ENCODE assay signal across 9 mouse cellular contexts in genomic region chr5:121606151-121606550, GRCm38 (mm10). TPM values are rescaled to one million over a fixed set of nuclear protein-coding genes. Genes with fewer than 3 reads are reported as not detected.
A peak's percentile ranks its signal among the peaks of the same experiment; 100 is the strongest.
DNase-seq lines count a peak whose midpoint lies in the region; ATAC-seq and TF ChIP-seq lines count a peak whose summit lies in the region.
"Had no signal": no experiment of that assay in that cellular context is flagged by ENCODE, and none has a peak within 500 bp of the region (broad histone marks: within the 10 kb centered on the region; RNA-seq: fewer than 3 reads in every experiment).

No protein-coding gene starts in this region.

- TF ChIP-seq CTCF in forebrain, postnatal 0 days (IDR thresholded peaks at IDR 0.05; ENCODE audit: low read depth): peak; percentile 77
- peak; percentile 77 for TF ChIP-seq CTCF in cortical plate, adult 2 months (IDR thresholded peaks at IDR 0.05; ENCODE audit: extremely low read depth, insufficient read depth, low read length)
- TF ChIP-seq CTCF in heart, postnatal 0 days (IDR thresholded peaks at IDR 0.05; ENCODE audit: low read depth): peak; percentile 83
- peak; percentile 80 for TF ChIP-seq CTCF in midbrain, postnatal 0 days (IDR thresholded peaks at IDR 0.05)

- WGBS in forebrain, postnatal 0 days: 2% methylated on average over 2 of the region's 2 CpGs
- WGBS in forebrain, embryonic 15.5 days: 2% methylated on average over 2 of the region's 2 CpGs
- WGBS in heart, postnatal 0 days: 0% methylated on average over 2 of the region's 2 CpGs
- 3% methylated on average over 2 of the region's 2 CpGs for WGBS in midbrain, postnatal 0 days

- H3K27me3 ChIP-seq in forebrain, postnatal 0 days (ENCODE audit: insufficient read depth, low read length): no peaks in the 10 kb centered on the region
- H3K27me3 ChIP-seq in forebrain, embryonic 15.5 days: no peaks in the 10 kb centered on the region
- no peaks in the 10 kb centered on the region for H3K27me3 ChIP-seq in heart, postnatal 0 days (ENCODE audit: control insufficient read depth, insufficient read depth, low read length)
- H3K27me3 ChIP-seq in midbrain, postnatal 0 days (ENCODE audit: insufficient read depth, low read length): no peaks in the 10 kb centered on the region
- H3K27me3 ChIP-seq: limb, embryonic 15.5 days had no signal

- no peak overlapping the region for H3K4me3 ChIP-seq in forebrain, postnatal 0 days (ENCODE audit: low read depth, low read length)
- no peak overlapping the region for H3K4me3 ChIP-seq in forebrain, embryonic 15.5 days
- no peak overlapping the region for H3K4me3 ChIP-seq in cortical plate, adult 2 months (ENCODE audit: insufficient read depth, low read length)
- H3K4me3 ChIP-seq in heart, postnatal 0 days (ENCODE audit: low read depth, low read length): no peak overlapping the region
- H3K4me3 ChIP-seq in midbrain, postnatal 0 days (ENCODE audit: low read depth, low read length): no peak overlapping the region
- H3K4me3 ChIP-seq: limb, embryonic 15.5 days had no signal

- H3K9me3 ChIP-seq in forebrain, postnatal 0 days (ENCODE audit: low read length): no peaks in the 10 kb centered on the region
- no peaks in the 10 kb centered on the region for H3K9me3 ChIP-seq in forebrain, embryonic 15.5 days
- H3K9me3 ChIP-seq in heart, postnatal 0 days (replicated peaks; ENCODE audit: control insufficient read depth, low read length): no peaks in the 10 kb centered on the region
- no peaks in the 10 kb centered on the region for H3K9me3 ChIP-seq in midbrain, postnatal 0 days (ENCODE audit: low read length)
- H3K9me3 ChIP-seq: limb, embryonic 15.5 days had no signal

- DNase-seq in forebrain, postnatal 0 days: peak; percentile 45
- DNase-seq in adipocyte (ENCODE audit: low spot score): peak; percentile 89
- DNase-seq in heart, postnatal 0 days (ENCODE audit: low spot score): no peak
- peak; percentile 64 to 87 for DNase-seq in left cerebral cortex, adult 18-20 months (ENCODE audit: low spot score in 2 of 2)
- DNase-seq in midbrain, postnatal 0 days (ENCODE audit: low spot score): peak; percentile 67
- peak; percentile 82 to 96 for DNase-seq in spleen, postnatal 4 days (ENCODE audit: low spot score in 2 of 2)

- H3K4me1 ChIP-seq in forebrain, postnatal 0 days (ENCODE audit: insufficient read depth): no peaks in the 10 kb centered on the region
- H3K4me1 ChIP-seq in forebrain, embryonic 15.5 days: peaks cover 4% of the 10 kb centered on the region; the same call in 1 of the 2 replicates
- H3K4me1 ChIP-seq in cortical plate, adult 2 months (ENCODE audit: control insufficient read depth, insufficient read depth, low read length): no peaks in the 10 kb centered on the region
- H3K4me1 ChIP-seq in heart, postnatal 0 days (ENCODE audit: control insufficient read depth, insufficient read depth): no peaks in the 10 kb centered on the region
- H3K4me1 ChIP-seq in midbrain, postnatal 0 days (ENCODE audit: insufficient read depth, low read length): no peaks in the 10 kb centered on the region

- H3K27ac ChIP-seq in forebrain, postnatal 0 days (ENCODE audit: low read depth, low read length): no peak overlapping the region
- no peak overlapping the region for H3K27ac ChIP-seq in forebrain, embryonic 15.5 days (replicated peaks)
- H3K27ac ChIP-seq in cortical plate, adult 2 months (ENCODE audit: insufficient read depth, low read length): no peak overlapping the region
- no peak overlapping the region for H3K27ac ChIP-seq in heart, postnatal 0 days (ENCODE audit: low read depth)
- no peak overlapping the region for H3K27ac ChIP-seq in midbrain, postnatal 0 days (ENCODE audit: low read depth, low read length)
- H3K27ac ChIP-seq: limb, embryonic 15.5 days had no signal

- ATAC-seq in forebrain, postnatal 0 days: no peak
- no peak for ATAC-seq in forebrain, embryonic 15.5 days (replicated peaks)
- no peak for ATAC-seq in heart, postnatal 0 days (ENCODE audit: insufficient read depth, low read depth)
- no peak for ATAC-seq in midbrain, postnatal 0 days (ENCODE audit: low FRiP score)

- TF ChIP-seq EP300 in heart, postnatal 0 days (IDR thresholded peaks at IDR 0.05; ENCODE audit: low read depth): no peak

- no peaks in the 10 kb centered on the region for H3K36me3 ChIP-seq in forebrain, postnatal 0 days (ENCODE audit: insufficient read depth)
- no peaks in the 10 kb centered on the region for H3K36me3 ChIP-seq in forebrain, embryonic 15.5 days
- H3K36me3 ChIP-seq in heart, postnatal 0 days (replicated peaks; ENCODE audit: control insufficient read depth, insufficient read depth, low read length): no peaks in the 10 kb centered on the region
- no peaks in the 10 kb centered on the region for H3K36me3 ChIP-seq in midbrain, postnatal 0 days (ENCODE audit: insufficient read depth, low read length)
- H3K36me3 ChIP-seq: limb, embryonic 15.5 days had no signal

- H3K9ac ChIP-seq in forebrain, postnatal 0 days: no peak overlapping the region
- H3K9ac ChIP-seq in forebrain, embryonic 15.5 days (replicated peaks): no peak overlapping the region
- H3K9ac ChIP-seq in heart, postnatal 0 days (replicated peaks; ENCODE audit: low read depth, low read length): no peak overlapping the region
- H3K9ac ChIP-seq in midbrain, postnatal 0 days (replicated peaks; ENCODE audit: low read length, poor library complexity, severe bottlenecking): no peak overlapping the region
- H3K9ac ChIP-seq: limb, embryonic 15.5 days had no signal

- no peak for TF ChIP-seq POLR2A in cortical plate, adult 2 months (IDR thresholded peaks at IDR 0.05; ENCODE audit: extremely low read depth, insufficient read depth, low read length)

- H3K4me2 ChIP-seq in forebrain, postnatal 0 days (ENCODE audit: low read depth): no peak overlapping the region
- no peak overlapping the region for H3K4me2 ChIP-seq in forebrain, embryonic 15.5 days (replicated peaks)
- H3K4me2 ChIP-seq in heart, postnatal 0 days (ENCODE audit: low read depth, low read length): no peak overlapping the region
- H3K4me2 ChIP-seq in midbrain, postnatal 0 days (ENCODE audit: low read depth, low read length, poor library complexity, severe bottlenecking): no peak overlapping the region
- H3K4me2 ChIP-seq: limb, embryonic 15.5 days had no signal

RNA-seq across cellular contexts. Expression of gene Aldh2, which starts 12.5 kb away (rescaled TPM):
- total RNA-seq in forebrain, postnatal 0 days (2014; rRNA removed): 68.1 and 77.2 TPM in 2 replicates
- polyA plus RNA-seq in forebrain, postnatal 0 days (2015; fragmentation: Nextera tagmentation; extraction: Ambion mirVana): 89.0 and 115 TPM in 2 replicates
- polyA plus RNA-seq in forebrain, embryonic 15.5 days (2015; fragmentation: Nextera tagmentation; extraction: Ambion mirVana): 97.5 and 97.8 TPM in 2 replicates
- polyA plus RNA-seq in cortical plate, adult 2 months (2012; rRNA removed): 198 TPM in 2 replicates
- 101 and 114 TPM in 2 replicates for total RNA-seq in heart, postnatal 0 days (2014; rRNA removed; ENCODE audit: low replicate concordance)
- 126 and 127 TPM in 2 replicates for polyA plus RNA-seq in heart, postnatal 0 days (2015; fragmentation: Nextera tagmentation; extraction: Ambion mirVana)
- 100 to 1,000 TPM; 128 to 130 TPM for total RNA-seq in left cerebral cortex, adult 18-20 months (2021)
- 104 TPM in 2 replicates for total RNA-seq in midbrain, postnatal 0 days (2014; rRNA removed)
- 139 and 147 TPM in 2 replicates for polyA plus RNA-seq in midbrain, postnatal 0 days (2015; fragmentation: Nextera tagmentation; extraction: Ambion mirVana)

RNA-seq across cellular contexts. Expression of gene Acad12, which starts 12.6 kb away (rescaled TPM):
- 1.4 and 2.1 TPM in 2 replicates for total RNA-seq in forebrain, postnatal 0 days (2014; rRNA removed)
- 0.96 and 1.2 TPM in 2 replicates for polyA plus RNA-seq in forebrain, postnatal 0 days (2015; fragmentation: Nextera tagmentation; extraction: Ambion mirVana)
- polyA plus RNA-seq in forebrain, embryonic 15.5 days (2015; fragmentation: Nextera tagmentation; extraction: Ambion mirVana): 1.1 and 1.2 TPM in 2 replicates
- polyA plus RNA-seq in cortical plate, adult 2 months (2012; rRNA removed): 4.5 and 5.1 TPM in 2 replicates
- total RNA-seq in heart, postnatal 0 days (2014; rRNA removed; ENCODE audit: low replicate concordance): 12.3 and 17.3 TPM in 2 replicates
- 6.9 and 8.8 TPM in 2 replicates for polyA plus RNA-seq in heart, postnatal 0 days (2015; fragmentation: Nextera tagmentation; extraction: Ambion mirVana)
- 1 to 10 TPM; 6.0 to 6.2 TPM for total RNA-seq in left cerebral cortex, adult 18-20 months (2021)
- total RNA-seq in midbrain, postnatal 0 days (2014; rRNA removed): 2.0 and 2.1 TPM in 2 replicates
- polyA plus RNA-seq in midbrain, postnatal 0 days (2015; fragmentation: Nextera tagmentation; extraction: Ambion mirVana): 1.8 and 2.1 TPM in 2 replicates

RNA-seq across cellular contexts. Expression of gene Acad10, which starts 54.2 kb away (rescaled TPM):
- total RNA-seq in forebrain, postnatal 0 days (2014; rRNA removed): 2.7 and 3.0 TPM in 2 replicates
- 0.59 and 1.1 TPM in 2 replicates for polyA plus RNA-seq in forebrain, postnatal 0 days (2015; fragmentation: Nextera tagmentation; extraction: Ambion mirVana)
- polyA plus RNA-seq in forebrain, embryonic 15.5 days (2015; fragmentation: Nextera tagmentation; extraction: Ambion mirVana): 1.0 and 1.1 TPM in 2 replicates
- polyA plus RNA-seq in cortical plate, adult 2 months (2012; rRNA removed): 4.6 and 5.0 TPM in 2 replicates
- 3.7 and 6.1 TPM in 2 replicates for total RNA-seq in heart, postnatal 0 days (2014; rRNA removed; ENCODE audit: low replicate concordance)
- 1.8 and 2.2 TPM in 2 replicates for polyA plus RNA-seq in heart, postnatal 0 days (2015; fragmentation: Nextera tagmentation; extraction: Ambion mirVana)
- total RNA-seq in left cerebral cortex, adult 18-20 months (2021): 1 to 10 TPM; 4.5 to 5.3 TPM
- 1.7 TPM in 2 replicates for total RNA-seq in midbrain, postnatal 0 days (2014; rRNA removed)
- polyA plus RNA-seq in midbrain, postnatal 0 days (2015; fragmentation: Nextera tagmentation; extraction: Ambion mirVana): 1.3 and 1.4 TPM in 2 replicates

RNA-seq across cellular contexts. Expression of gene Brap, which starts 54.2 kb away (rescaled TPM):
- 51.5 and 56.0 TPM in 2 replicates for total RNA-seq in forebrain, postnatal 0 days (2014; rRNA removed)
- polyA plus RNA-seq in forebrain, postnatal 0 days (2015; fragmentation: Nextera tagmentation; extraction: Ambion mirVana): 42.7 and 46.6 TPM in 2 replicates
- 51.1 and 55.4 TPM in 2 replicates for polyA plus RNA-seq in forebrain, embryonic 15.5 days (2015; fragmentation: Nextera tagmentation; extraction: Ambion mirVana)
- 51.8 and 57.5 TPM in 2 replicates for polyA plus RNA-seq in cortical plate, adult 2 months (2012; rRNA removed)
- 32.9 and 38.0 TPM in 2 replicates for total RNA-seq in heart, postnatal 0 days (2014; rRNA removed; ENCODE audit: low replicate concordance)
- 20.7 and 23.2 TPM in 2 replicates for polyA plus RNA-seq in heart, postnatal 0 days (2015; fragmentation: Nextera tagmentation; extraction: Ambion mirVana)
- 10 to 100 TPM; 65.2 to 67.6 TPM for total RNA-seq in left cerebral cortex, adult 18-20 months (2021)
- total RNA-seq in midbrain, postnatal 0 days (2014; rRNA removed): 47.3 and 48.2 TPM in 2 replicates
- 43.5 and 43.6 TPM in 2 replicates for polyA plus RNA-seq in midbrain, postnatal 0 days (2015; fragmentation: Nextera tagmentation; extraction: Ambion mirVana)
